Mouse (Mus musculus): ENCODE measurements around the gene Mettl9.
A peak's percentile ranks its signal among the peaks of the same experiment; 100 is the strongest.

The Mettl9 gene

GRCm38 (mm10) chr7:121098614-121099389 lies 64.6 kb downstream of the Mettl9 start:
- no peak for DNase-seq (ENCODE audit: low spot score in 2 of 2)

DNA sequence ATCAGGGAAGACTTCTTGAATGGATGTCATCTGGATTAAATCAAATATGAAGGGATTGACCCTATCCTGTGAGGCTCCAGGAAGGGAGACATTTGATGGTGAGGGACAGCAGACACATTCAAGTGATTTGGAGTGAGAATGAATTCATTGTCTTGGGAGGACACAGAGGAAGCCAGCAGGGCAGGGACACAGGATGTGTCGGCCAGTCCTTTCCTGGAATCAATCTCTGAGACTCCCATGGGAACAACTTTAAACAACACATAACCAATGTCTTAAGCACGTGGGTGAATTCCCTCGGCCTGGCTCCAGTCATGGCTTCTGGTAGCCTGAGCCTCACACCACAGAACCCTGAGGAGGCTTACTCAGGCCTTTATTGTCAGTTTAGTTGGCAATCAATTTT lies 73.6 kb downstream of the Mettl9 start:
- no peak for DNase-seq (ENCODE audit: low spot score in 2 of 2)

DNA sequence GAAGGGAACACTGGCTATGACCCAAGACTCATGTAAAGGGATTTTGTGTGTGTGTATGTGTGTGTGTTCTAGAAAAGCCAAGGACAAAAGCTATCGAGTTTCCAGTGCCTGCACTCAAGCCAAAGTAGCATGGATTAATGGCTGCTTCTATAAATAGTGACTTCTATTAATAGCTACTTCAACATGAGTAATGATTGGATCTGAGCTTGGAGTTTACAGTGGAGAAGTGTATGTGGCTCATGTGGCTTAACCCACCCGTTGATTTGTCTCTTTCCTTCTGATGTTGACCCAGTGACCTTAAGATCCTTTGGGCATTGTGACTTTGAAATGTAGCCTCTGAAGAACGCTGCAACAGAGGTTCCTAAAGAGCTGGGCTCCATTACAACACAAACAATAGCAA lies 77.1 kb downstream of the Mettl9 start:
- no peak for DNase-seq (ENCODE audit: low spot score in 2 of 2)

DNA sequence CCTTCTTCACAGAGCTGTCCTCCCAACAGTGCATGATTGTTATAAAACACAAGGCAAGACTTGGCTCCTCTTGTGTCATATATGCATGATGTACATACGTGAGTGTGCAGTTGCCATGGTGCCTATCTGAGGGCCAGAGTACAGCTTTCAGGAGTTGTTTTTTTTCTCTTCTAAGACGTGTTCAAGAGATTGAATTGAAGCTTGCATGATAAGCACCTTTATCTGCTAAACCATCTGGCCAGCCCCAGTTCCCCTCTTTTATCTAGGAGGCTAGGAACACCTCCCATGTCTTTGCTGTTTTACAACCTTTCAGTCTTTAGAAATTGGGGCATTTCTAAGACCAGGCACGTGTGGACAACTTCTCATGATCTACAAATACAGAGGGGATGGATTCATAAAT lies 77.5 kb downstream of the Mettl9 start:
- DNase-seq (ENCODE audit: low spot score in 2 of 2): no peak

DNA sequence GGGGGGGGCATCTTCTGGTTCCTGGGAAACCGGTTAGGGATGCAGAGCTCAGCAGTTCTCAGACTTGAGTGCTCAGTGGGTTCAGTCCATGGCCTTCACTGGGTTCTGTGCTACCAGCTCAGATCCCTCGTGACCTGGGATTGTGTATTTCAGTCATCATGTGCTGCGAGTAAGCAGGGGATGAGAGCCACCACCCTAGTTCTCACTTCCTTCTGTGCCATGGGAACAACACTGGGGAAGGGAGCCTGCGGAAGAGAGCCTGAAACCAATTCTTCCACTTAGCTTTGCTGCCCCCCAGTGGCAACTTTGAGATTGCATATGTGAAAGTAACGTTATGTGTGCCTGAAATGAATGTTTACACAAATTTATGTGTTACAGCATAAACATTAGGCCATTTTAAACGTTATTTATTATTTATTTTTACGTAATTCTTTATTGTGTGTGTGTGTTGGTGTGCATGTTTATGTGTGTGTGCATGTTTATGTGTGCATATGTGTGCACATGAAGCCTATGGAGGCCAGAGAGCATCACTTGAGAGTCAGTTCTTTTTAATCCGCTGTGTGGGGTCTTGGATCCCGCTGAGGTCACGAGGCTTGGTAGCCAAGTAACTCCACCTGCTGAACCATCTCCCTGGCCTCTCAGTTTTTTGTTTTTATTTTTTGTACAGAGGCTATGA lies 86.0 kb downstream of the Mettl9 start:
- DNase-seq (ENCODE audit: low spot score in 2 of 2): peak; percentile 84 to 93
